Mouse (Mus musculus) kidney, adult 2 months (tissue): ENCODE results near the gene Dync1i1. TPM values are rescaled to one million over a fixed set of nuclear protein-coding genes. Genes with fewer than 3 reads are reported as not detected.

Experiments used
- DNase-seq: peaks from one replicate; pipeline ENCODE4 v3.0.0; 2021
- H3K27ac ChIP-seq: fragments of 200-500 bp; 2 replicates; pipeline ENCODE4 v1.5.1; 2012; ENCODE audit warnings: low read depth, low read length, control low read depth, inconsistent platforms; ENCODE audit not compliant: insufficient read depth
- H3K27me3 ChIP-seq: fragments of 200-500 bp; replicated peaks from 2 replicates; pipeline ENCODE4 v1.6.1; 2012; ENCODE audit warnings: mild to moderate bottlenecking, moderate library complexity, low read length, inconsistent platforms; ENCODE audit not compliant: control insufficient read depth, insufficient read depth
- H3K36me3 ChIP-seq: fragments of 200-500 bp; 2 replicates; pipeline ENCODE4 v1.6.1; 2012; ENCODE audit warnings: mild to moderate bottlenecking, moderate library complexity, low read length, inconsistent platforms; ENCODE audit not compliant: control insufficient read depth, insufficient read depth
- H3K4me1 ChIP-seq: fragments of 200-500 bp; 2 replicates; pipeline ENCODE4 v1.6.1; 2011; ENCODE audit warnings: low read length; ENCODE audit not compliant: control insufficient read depth, insufficient read depth
- H3K4me3 ChIP-seq: fragments of 200-500 bp; 2 replicates; pipeline ENCODE4 v1.5.1; 2011; ENCODE audit warnings: mild to moderate bottlenecking, low read depth, low read length, control low read depth; ENCODE audit not compliant: insufficient read depth
- CTCF ChIP-seq: fragments of 200-500 bp; conservative IDR thresholded peaks from 2 replicates; pipeline ENCODE4 v1.5.1; 2011; ENCODE audit warnings: low read depth, mild to moderate bottlenecking, control low read depth, low read length, moderate library complexity, mixed read lengths; ENCODE audit not compliant: insufficient read depth, insufficient read length
- POLR2A ChIP-seq: fragments of 200-500 bp; IDR thresholded peaks from one replicate; pipeline ENCODE4 v1.6.1; 2011; ENCODE audit warnings: low read depth, low read length, control low read depth
- WGBS: fragments of 180-500 bp; shearing (Covaris S2); methylation state at CpG from one replicate; pipeline ENCODE4 v1.1.7; 2018; 5-methylcytosine and 5-hydroxymethylcytosine counted together
- polyA plus RNA-seq: library from polyadenylated mRNA; depleted of rRNA; stranded (reverse); fragments of >200 nt; gene quantifications from 2 replicates; pipeline ENCODE4 v1.2.3, GENCODE M21; 2012

The Dync1i1 gene
- polyA plus RNA-seq, 1 experiment = 1.1 TPM

DNA sequence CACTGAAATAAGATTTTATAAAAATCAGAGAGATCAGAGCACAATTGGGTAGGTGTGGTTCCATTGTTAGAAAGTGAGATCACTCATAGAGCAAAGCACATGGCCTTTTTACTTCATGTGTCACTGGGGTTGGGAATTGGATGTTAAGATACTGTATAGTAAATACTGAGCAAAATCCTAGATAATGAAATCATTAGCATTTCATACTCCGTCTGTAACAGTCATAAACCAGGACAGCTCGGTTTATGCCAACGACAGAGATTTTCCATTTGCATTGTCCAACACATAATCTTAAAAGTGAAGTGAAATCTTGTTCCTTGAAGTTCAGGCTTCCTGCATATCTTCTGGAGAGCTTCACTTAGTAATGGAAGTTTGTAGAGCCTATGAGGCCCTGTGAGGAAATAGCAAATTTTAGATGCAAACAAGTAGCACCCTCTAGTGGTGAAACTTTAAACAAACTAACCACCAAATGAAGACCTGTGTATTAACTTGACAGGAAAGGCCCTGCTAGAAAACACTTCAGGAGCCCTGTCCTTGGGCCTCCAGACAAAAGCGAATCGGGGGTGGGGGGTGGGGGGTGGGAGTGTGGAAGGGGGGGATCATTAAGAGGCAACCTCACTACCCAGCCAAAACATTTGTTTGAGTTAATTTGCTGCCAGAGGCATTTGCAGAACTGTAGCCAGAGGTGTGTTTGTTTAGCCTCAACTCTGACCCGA, 76.8 kb downstream of the Dync1i1 start:
- Histone ChIP-seq H3K27ac (no peak overlapping the region), H3K27me3 (no peaks in the 10 kb centered on the region), H3K4me1 (no peaks in the 10 kb centered on the region), H3K4me3 (no peak overlapping the region), H3K36me3 (no peaks in the 10 kb centered on the region)
- DNase-seq = peak; percentile 56
- TF ChIP-seq CTCF (0 out of 2 replicates have a peak, but pooled peaks have one; percentile 9), POLR2A (no peak)
- WGBS = 45% methylated on average over 6 of the region's 6 CpGs

DNA sequence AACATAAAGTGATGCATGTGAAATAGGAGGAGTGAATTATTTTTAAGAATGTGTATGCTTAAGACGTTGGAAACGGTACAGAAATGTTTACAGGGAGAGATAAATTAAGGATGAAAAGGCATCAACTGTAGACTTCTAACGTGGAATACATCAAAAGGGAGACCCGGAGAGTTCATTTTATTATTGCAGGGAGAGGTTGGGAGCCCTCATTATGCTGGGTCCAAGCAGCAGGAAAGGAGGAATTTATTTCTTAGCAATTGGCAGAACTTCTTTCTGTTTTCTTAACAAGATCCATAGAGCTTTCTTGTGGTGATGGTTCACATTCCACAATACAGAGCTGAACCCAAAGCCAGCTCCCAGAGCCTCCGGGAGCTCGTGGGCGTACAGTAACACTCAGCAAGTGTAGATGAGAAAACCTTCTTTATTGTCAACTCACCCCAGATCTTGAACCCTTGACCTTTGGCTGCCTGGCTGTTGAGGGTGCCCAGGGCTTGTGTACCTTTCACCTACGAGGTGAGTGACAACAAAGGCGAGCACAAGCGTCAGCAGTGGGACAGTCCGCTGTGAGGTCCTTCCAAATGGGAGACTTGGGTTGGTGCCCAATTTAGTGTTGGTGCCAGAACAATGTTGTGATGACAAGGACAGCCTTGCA, 77.5 kb downstream of the Dync1i1 start:
- DNase-seq = no peak

DNA sequence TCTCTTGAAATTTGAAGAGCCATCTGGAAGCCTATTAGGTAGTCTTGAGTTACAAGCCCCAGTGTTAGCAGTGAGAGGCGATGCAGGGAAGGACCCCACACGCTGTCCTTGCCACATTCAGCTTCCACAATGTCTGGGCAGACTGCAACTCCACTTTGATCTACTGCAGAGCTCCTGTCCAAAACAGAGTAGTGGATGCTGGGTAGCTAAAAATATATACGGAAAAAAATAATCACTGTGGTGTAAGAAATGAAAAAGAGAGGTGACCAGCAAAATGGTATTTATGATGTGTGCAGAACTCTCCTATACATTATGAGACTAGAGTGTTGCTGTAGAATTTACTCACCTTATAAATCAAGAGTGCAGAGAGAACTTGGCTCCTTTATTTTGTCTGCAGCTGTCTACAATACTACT, 82.6 kb downstream of the Dync1i1 start:
- no peaks in the 10 kb centered on the region for H3K4me1 ChIP-seq
- H3K27me3 ChIP-seq = no peaks in the 10 kb centered on the region
- no peak overlapping the region for H3K27ac ChIP-seq
- no peak for DNase-seq
- no peak for TF ChIP-seq POLR2A
- no peak for TF ChIP-seq CTCF
- WGBS = 18% methylated on average over 3 of the region's 3 CpGs
- no peak overlapping the region for H3K4me3 ChIP-seq
- H3K36me3 ChIP-seq = no peaks in the 10 kb centered on the region

More for the DNA sequence above, 77.5 kb downstream of the Dync1i1 start:
- TF ChIP-seq POLR2A (no peak), CTCF (no peak)
- 59% methylated on average over 11 of the region's 11 CpGs for whole genome bisulfite sequencing
- Histone ChIP-seq H3K27me3 (no peaks in the 10 kb centered on the region), H3K4me1 (no peaks in the 10 kb centered on the region), H3K36me3 (no peaks in the 10 kb centered on the region), H3K27ac (no peak overlapping the region), H3K4me3 (no peak overlapping the region)

DNA sequence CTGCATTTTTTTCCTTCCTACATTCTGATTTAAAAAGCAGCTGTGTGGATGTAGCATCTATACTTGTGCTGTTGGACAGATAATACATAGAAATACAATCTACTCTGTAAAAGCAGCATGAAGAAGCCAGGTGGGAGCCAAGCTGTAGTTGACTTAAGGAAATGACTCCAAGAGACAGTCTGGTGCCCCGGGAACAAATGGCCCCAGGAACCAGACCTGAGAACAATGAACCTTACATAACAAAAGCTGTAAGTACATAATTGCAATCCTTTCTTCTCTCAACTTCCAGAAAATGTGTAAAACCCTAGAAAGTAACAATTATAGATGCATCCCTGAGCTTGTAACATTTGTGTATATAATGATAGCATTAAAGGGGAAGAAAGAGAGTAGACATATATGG, 86.6 kb downstream of the Dync1i1 start:
- H3K36me3 ChIP-seq = no peaks in the 10 kb centered on the region
- H3K27me3 ChIP-seq = no peaks in the 10 kb centered on the region
- TF ChIP-seq POLR2A (no peak), CTCF (no peak)
- no peak for DNase-seq
- H3K4me1 ChIP-seq = no peaks in the 10 kb centered on the region
- no peak overlapping the region for H3K4me3 ChIP-seq
- 53% methylated on average over 1 of the region's 1 CpGs for WGBS
- H3K27ac ChIP-seq = no peak overlapping the region

DNA sequence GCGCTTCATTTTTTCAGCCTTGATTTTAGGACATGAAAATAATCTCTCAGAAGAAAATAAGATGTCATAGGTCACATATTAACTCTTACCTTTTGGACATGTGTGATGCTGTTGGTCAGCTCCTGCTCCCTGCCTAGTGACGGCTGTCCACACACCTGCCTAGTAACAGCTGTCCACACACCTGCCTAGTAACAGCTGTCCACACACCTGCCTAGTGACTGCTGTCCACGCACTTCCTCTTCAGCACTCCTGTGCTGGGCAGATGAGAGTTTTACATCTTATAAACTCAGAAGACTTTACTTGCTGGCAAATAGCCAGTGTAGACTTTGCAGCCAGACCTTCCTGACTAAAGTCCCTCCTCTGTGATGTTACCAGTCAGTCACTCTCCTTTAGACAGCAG, 94.2 kb downstream of the Dync1i1 start:
- no peak overlapping the region for H3K27ac ChIP-seq
- TF ChIP-seq CTCF (no peak), POLR2A (no peak)
- H3K36me3 ChIP-seq = no peaks in the 10 kb centered on the region
- DNase-seq = no peak
- H3K4me1 ChIP-seq = no peaks in the 10 kb centered on the region
- H3K4me3 ChIP-seq = no peak overlapping the region
- WGBS = 63% methylated on average over 3 of the region's 3 CpGs
- no peaks in the 10 kb centered on the region for H3K27me3 ChIP-seq

DNA sequence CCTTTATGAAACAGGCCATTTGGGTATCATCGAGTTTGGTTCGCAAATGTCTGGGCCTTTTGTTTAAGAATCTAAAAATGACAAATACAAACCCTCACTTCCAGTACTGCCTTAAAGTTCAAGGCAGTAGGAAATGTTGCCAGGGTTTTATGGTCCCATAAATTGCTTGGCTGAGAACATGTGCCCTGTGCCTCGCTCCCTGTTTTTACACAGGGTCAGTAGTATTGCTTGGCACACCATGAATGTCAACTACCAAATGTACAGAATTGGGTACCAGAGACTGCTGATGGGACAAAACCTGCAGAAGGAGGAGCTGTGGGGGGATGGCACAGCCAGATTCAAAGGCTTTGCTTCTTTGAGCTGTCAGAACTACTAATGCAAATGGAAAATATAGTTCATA, 100.0 kb downstream of the Dync1i1 start:
- Histone ChIP-seq H3K4me3 (no peak overlapping the region), H3K36me3 (no peaks in the 10 kb centered on the region), H3K27ac (no peak overlapping the region), H3K4me1 (no peaks in the 10 kb centered on the region), H3K27me3 (no peaks in the 10 kb centered on the region)
- no peak for TF ChIP-seq POLR2A
- no peak for TF ChIP-seq CTCF
- DNase-seq = no peak
- WGBS = 69% methylated on average over 3 of the region's 3 CpGs

DNA sequence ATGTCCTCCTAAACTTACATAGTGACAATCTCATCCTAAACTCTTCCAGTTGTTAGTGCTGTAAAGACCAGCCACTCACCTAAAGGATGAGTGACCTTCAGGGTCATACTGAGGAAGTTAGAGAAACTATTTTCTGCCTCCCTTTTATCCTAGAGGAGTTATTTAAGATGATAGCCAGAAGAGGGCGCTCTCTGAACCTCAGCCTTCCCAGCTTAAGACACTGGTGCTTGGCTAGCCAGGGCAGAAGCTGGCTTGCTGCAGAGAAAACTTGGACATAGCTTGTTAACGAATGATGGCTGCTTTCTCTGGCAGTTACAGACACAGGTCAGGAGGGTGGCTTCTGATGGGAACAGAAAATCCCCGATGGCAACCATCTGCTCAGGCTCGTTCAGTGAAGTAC, 101.6 kb downstream of the Dync1i1 start:
- no peaks in the 10 kb centered on the region for H3K27me3 ChIP-seq
- no peak overlapping the region for H3K4me3 ChIP-seq
- no peak overlapping the region for H3K27ac ChIP-seq
- H3K4me1 ChIP-seq = no peaks in the 10 kb centered on the region
- no peaks in the 10 kb centered on the region for H3K36me3 ChIP-seq
- 62% methylated on average over 4 of the region's 4 CpGs for WGBS
- peak; percentile 10 for DNase-seq
- no peak for TF ChIP-seq CTCF
